Mouse (Mus musculus): ENCODE results near the gene Lce1i. TPM values are rescaled to one million over a fixed set of nuclear protein-coding genes. Genes with fewer than 3 reads are reported as not detected.

Lce1i gene
- not detected for polyA plus RNA-seq (2014; fragmentation: Illumina TruSeq; extraction: RNeasy Lipid Tissue Mini Kit (QIAGEN cat#74804); ENCODE audit: low read depth, low replicate concordance)

DNA sequence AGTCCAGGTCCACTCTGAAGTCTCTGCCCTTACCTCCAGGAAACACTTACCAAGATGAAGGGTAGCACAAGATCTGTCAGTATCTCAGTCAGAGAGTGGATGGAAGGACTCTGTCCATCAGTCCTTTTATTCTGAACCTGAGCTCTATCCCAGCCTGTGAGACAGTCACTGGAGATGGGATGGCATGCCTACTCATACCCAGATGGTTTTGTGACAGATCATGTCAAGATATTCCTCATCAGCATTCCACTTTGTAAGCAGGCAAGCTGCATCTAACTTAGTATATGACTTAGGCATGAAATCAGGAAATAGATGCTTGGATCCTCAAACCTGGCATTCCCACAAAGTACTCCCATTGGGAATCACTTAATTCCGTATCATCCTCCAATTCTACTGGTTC is at the start of gene Lce1i:
Gene Lce1i, minus strand, starts transcription at position 101 of the 400 bp plus-strand sequence.

DNA sequence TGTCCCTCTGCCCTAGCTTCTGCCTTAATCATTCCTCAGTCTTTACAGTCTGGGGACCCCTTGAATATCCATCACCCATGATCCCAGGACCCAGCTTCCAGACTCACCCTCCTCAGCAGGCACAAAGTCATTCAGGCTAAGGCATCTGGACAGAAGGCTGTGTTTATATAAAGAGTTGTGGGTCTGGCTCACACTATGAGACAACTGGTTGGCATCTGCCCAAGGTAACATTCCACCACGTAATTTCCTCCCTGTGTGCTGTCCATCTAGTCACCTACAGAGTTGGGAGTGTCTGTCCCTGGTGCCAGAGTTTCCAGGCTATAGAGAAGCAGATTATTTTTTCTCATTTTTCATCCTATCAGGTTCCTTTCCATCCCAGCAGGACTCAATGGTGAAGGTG is 48.4 kb upstream of the Lce1i start, which contains the start of gene Kprp:
Gene Kprp, minus strand, starts transcription at position 140 of the 400 bp plus-strand sequence.

GRCm38 (mm10) chr3:92807791-92808190 is 29.1 kb upstream of the Lce1i start, which contains the start of gene Lce1k:
Gene Lce1k, minus strand, starts transcription at chr3:92807891.

DNA sequence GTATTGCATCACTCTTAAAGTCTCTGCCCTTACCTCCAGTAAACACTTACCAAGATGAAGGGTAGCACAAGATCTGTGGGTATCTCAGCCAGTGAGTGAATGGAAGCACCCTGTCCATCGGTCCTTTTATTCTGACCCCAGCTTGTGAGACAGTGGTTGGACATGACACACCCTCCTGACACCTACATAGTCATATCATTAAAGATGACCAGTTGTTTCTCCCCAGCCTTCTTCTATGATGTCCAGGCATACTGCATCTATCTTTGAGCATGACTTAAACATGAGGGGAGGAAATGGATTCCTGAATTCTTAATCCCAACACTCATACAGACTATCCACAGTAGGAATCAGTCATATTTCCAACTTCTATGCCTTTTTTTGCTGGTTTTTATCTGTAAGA is 11.7 kb upstream of the Lce1i start, which contains the start of gene Lce1j:
Gene Lce1j, minus strand, starts transcription at position 101 of the 400 bp plus-strand sequence.

GRCm38 (mm10) chr3:92764965-92765364 is 13.7 kb downstream of the Lce1i start, which contains the start of gene Lce1h:
Gene Lce1h, minus strand, starts transcription at chr3:92765065.

DNA sequence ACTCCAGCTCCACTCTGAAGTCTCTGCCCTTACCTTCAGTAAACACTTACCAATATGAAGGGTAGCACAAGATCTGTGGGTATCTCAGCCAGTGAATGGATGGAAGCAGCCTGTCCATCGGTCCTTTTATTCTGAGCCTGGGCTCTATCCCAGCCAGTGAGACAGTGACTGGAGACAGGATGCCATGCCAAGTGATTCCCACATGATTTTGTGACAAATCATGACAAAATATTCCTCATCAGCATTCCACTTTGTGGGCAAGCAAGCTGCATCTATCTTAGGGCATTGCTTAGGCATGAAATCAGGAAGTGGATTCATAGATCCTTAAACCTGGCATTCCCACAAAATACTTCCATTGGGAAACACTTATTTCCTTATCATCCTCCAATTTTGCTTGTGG is 26.5 kb downstream of the Lce1i start, which contains the start of gene Lce1g:
Gene Lce1g, minus strand, starts transcription at position 101 of the 400 bp plus-strand sequence.

DNA sequence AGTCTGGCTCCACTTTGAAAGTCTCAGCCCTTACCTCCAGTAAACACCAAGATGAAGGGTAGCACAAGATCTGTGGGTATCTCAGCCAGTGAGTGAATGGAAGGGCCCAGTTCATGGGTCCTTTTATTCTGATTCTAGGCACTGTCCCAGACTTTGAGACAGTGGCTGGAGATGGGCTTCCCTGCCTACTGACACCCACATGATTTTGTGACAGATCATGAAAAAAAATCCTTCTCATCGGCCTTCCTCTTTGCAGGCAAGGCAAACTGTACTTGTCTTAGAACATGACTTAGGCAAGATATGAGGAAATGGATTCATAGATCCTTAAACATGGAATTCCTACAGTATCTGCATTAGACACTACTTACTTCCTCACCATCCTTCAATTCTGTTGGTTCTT is 39.7 kb downstream of the Lce1i start, which contains the start of gene Gm38119:
Gene Gm38119, minus strand, starts transcription at position 101 of the 400 bp plus-strand sequence.

Other genes starting within 250 kb of the Lce1i start
- gene 2310046K23Rik, start 244.4 kb downstream of the Lce1i start, polyA plus RNA-seq (2014; fragmentation: Illumina TruSeq; extraction: RNeasy Lipid Tissue Mini Kit (QIAGEN cat#74804); ENCODE audit: low read depth, low replicate concordance): not detected
- not detected for gene Ivl, start 205.2 kb downstream of the Lce1i start, polyA plus RNA-seq (2014; fragmentation: Illumina TruSeq; extraction: RNeasy Lipid Tissue Mini Kit (QIAGEN cat#74804); ENCODE audit: low read depth, low replicate concordance)
- not detected for gene Smcp, start 189.9 kb downstream of the Lce1i start, polyA plus RNA-seq (2014; fragmentation: Illumina TruSeq; extraction: RNeasy Lipid Tissue Mini Kit (QIAGEN cat#74804); ENCODE audit: low read depth, low replicate concordance)
- gene 2210017I01Rik, start 171.4 kb downstream of the Lce1i start, polyA plus RNA-seq (2014; fragmentation: Illumina TruSeq; extraction: RNeasy Lipid Tissue Mini Kit (QIAGEN cat#74804); ENCODE audit: low read depth, low replicate concordance): not detected
- not detected for gene Lce6a, start 157.2 kb downstream of the Lce1i start, polyA plus RNA-seq (2014; fragmentation: Illumina TruSeq; extraction: RNeasy Lipid Tissue Mini Kit (QIAGEN cat#74804); ENCODE audit: low read depth, low replicate concordance)
- gene Lce1a1, start 130.6 kb downstream of the Lce1i start, polyA plus RNA-seq (2014; fragmentation: Illumina TruSeq; extraction: RNeasy Lipid Tissue Mini Kit (QIAGEN cat#74804); ENCODE audit: low read depth, low replicate concordance): not detected
- gene Lce1b, start 122.0 kb downstream of the Lce1i start, polyA plus RNA-seq (2014; fragmentation: Illumina TruSeq; extraction: RNeasy Lipid Tissue Mini Kit (QIAGEN cat#74804); ENCODE audit: low read depth, low replicate concordance): not detected
- gene Lce1a2, start 108.6 kb downstream of the Lce1i start, polyA plus RNA-seq (2014; fragmentation: Illumina TruSeq; extraction: RNeasy Lipid Tissue Mini Kit (QIAGEN cat#74804); ENCODE audit: low read depth, low replicate concordance): not detected
- gene Lce1c, start 99.7 kb downstream of the Lce1i start, polyA plus RNA-seq (2014; fragmentation: Illumina TruSeq; extraction: RNeasy Lipid Tissue Mini Kit (QIAGEN cat#74804); ENCODE audit: low read depth, low replicate concordance): not detected
- gene Lce1d, start 91.7 kb downstream of the Lce1i start, polyA plus RNA-seq (2014; fragmentation: Illumina TruSeq; extraction: RNeasy Lipid Tissue Mini Kit (QIAGEN cat#74804); ENCODE audit: low read depth, low replicate concordance): not detected
- gene Lce1e, start 69.8 kb downstream of the Lce1i start, polyA plus RNA-seq (2014; fragmentation: Illumina TruSeq; extraction: RNeasy Lipid Tissue Mini Kit (QIAGEN cat#74804); ENCODE audit: low read depth, low replicate concordance): not detected
- gene Lce1f, start 58.5 kb downstream of the Lce1i start, polyA plus RNA-seq (2014; fragmentation: Illumina TruSeq; extraction: RNeasy Lipid Tissue Mini Kit (QIAGEN cat#74804); ENCODE audit: low read depth, low replicate concordance): not detected
- not detected for gene Gm38119, start 39.8 kb downstream of the Lce1i start, polyA plus RNA-seq (2014; fragmentation: Illumina TruSeq; extraction: RNeasy Lipid Tissue Mini Kit (QIAGEN cat#74804); ENCODE audit: low read depth, low replicate concordance)
- not detected for gene Lce1g, start 26.6 kb downstream of the Lce1i start, polyA plus RNA-seq (2014; fragmentation: Illumina TruSeq; extraction: RNeasy Lipid Tissue Mini Kit (QIAGEN cat#74804); ENCODE audit: low read depth, low replicate concordance)
- gene Lce1h, start 13.8 kb downstream of the Lce1i start, polyA plus RNA-seq (2014; fragmentation: Illumina TruSeq; extraction: RNeasy Lipid Tissue Mini Kit (QIAGEN cat#74804); ENCODE audit: low read depth, low replicate concordance): not detected
- not detected for gene Lce1j, start 11.6 kb upstream of the Lce1i start, polyA plus RNA-seq (2014; fragmentation: Illumina TruSeq; extraction: RNeasy Lipid Tissue Mini Kit (QIAGEN cat#74804); ENCODE audit: low read depth, low replicate concordance)
- not detected for gene Lce1k, start 29.0 kb upstream of the Lce1i start, polyA plus RNA-seq (2014; fragmentation: Illumina TruSeq; extraction: RNeasy Lipid Tissue Mini Kit (QIAGEN cat#74804); ENCODE audit: low read depth, low replicate concordance)
- not detected for gene Kprp, start 48.3 kb upstream of the Lce1i start, polyA plus RNA-seq (2014; fragmentation: Illumina TruSeq; extraction: RNeasy Lipid Tissue Mini Kit (QIAGEN cat#74804); ENCODE audit: low read depth, low replicate concordance)
- not detected for gene Lce1l, start 72.4 kb upstream of the Lce1i start, polyA plus RNA-seq (2014; fragmentation: Illumina TruSeq; extraction: RNeasy Lipid Tissue Mini Kit (QIAGEN cat#74804); ENCODE audit: low read depth, low replicate concordance)
- not detected for gene 2310050C09Rik, start 91.3 kb upstream of the Lce1i start, polyA plus RNA-seq (2014; fragmentation: Illumina TruSeq; extraction: RNeasy Lipid Tissue Mini Kit (QIAGEN cat#74804); ENCODE audit: low read depth, low replicate concordance)
- gene Lce3a, start 147.3 kb upstream of the Lce1i start, polyA plus RNA-seq (2014; fragmentation: Illumina TruSeq; extraction: RNeasy Lipid Tissue Mini Kit (QIAGEN cat#74804); ENCODE audit: low read depth, low replicate concordance): not detected
- gene Lce3b, start 154.1 kb upstream of the Lce1i start, polyA plus RNA-seq (2014; fragmentation: Illumina TruSeq; extraction: RNeasy Lipid Tissue Mini Kit (QIAGEN cat#74804); ENCODE audit: low read depth, low replicate concordance): not detected
- not detected for gene Lce3c, start 165.6 kb upstream of the Lce1i start, polyA plus RNA-seq (2014; fragmentation: Illumina TruSeq; extraction: RNeasy Lipid Tissue Mini Kit (QIAGEN cat#74804); ENCODE audit: low read depth, low replicate concordance)
- not detected for gene Lce3d, start 178.5 kb upstream of the Lce1i start, polyA plus RNA-seq (2014; fragmentation: Illumina TruSeq; extraction: RNeasy Lipid Tissue Mini Kit (QIAGEN cat#74804); ENCODE audit: low read depth, low replicate concordance)
- not detected for gene Lce3e, start 188.2 kb upstream of the Lce1i start, polyA plus RNA-seq (2014; fragmentation: Illumina TruSeq; extraction: RNeasy Lipid Tissue Mini Kit (QIAGEN cat#74804); ENCODE audit: low read depth, low replicate concordance)
- not detected for gene Lce3f, start 213.3 kb upstream of the Lce1i start, polyA plus RNA-seq (2014; fragmentation: Illumina TruSeq; extraction: RNeasy Lipid Tissue Mini Kit (QIAGEN cat#74804); ENCODE audit: low read depth, low replicate concordance)
- not detected for gene Crct1, start 236.8 kb upstream of the Lce1i start, polyA plus RNA-seq (2014; fragmentation: Illumina TruSeq; extraction: RNeasy Lipid Tissue Mini Kit (QIAGEN cat#74804); ENCODE audit: low read depth, low replicate concordance)
- gene Lce1m, start 240.2 kb upstream of the Lce1i start, polyA plus RNA-seq (2014; fragmentation: Illumina TruSeq; extraction: RNeasy Lipid Tissue Mini Kit (QIAGEN cat#74804); ENCODE audit: low read depth, low replicate concordance): not detected

Measured in adrenal gland, adult 10 weeks (tissue).